Mouse (Mus musculus) limb, embryonic 12.5 days (tissue): Measurements from ENCODE around the gene Pidd1. TPM values are rescaled to one million over a fixed set of nuclear protein-coding genes. Genes with fewer than 3 reads are reported as not detected.

ENCODE experiments used
- ATAC-seq: fragments of 200-750 bp; cut with Nextera tagmentation; 2 replicates; pipeline ENCODE4 v1.8.0; 2017; ENCODE audit warnings: low read depth, moderate TSS enrichment; ENCODE audit not compliant: insufficient number of reproducible peaks, insufficient read depth, low FRiP score, low TSS enrichment
- H3K27ac ChIP-seq: fragments of 300-500 bp; sonication (generic); 2 replicates; pipeline ENCODE4 v1.5.1; 2016; ENCODE audit warnings: mild to moderate bottlenecking, moderate library complexity
- H3K27me3 ChIP-seq: fragments of 300-500 bp; sonication (generic); 2 replicates; pipeline ENCODE4 v1.6.1; 2016; ENCODE audit warnings: mild to moderate bottlenecking, moderate library complexity
- H3K36me3 ChIP-seq: fragments of 300-500 bp; sonication (generic); 2 replicates; pipeline ENCODE4 v1.6.1; 2016; ENCODE audit warnings: mild to moderate bottlenecking, moderate library complexity
- H3K4me1 ChIP-seq: fragments of 300-500 bp; sonication (generic); replicated peaks from 2 replicates; pipeline ENCODE4 v1.6.1; 2016
- H3K4me2 ChIP-seq: fragments of 300-500 bp; sonication (generic); 2 replicates; pipeline ENCODE4 v1.6.1; 2016; ENCODE audit warnings: mild to moderate bottlenecking, moderate library complexity
- H3K4me3 ChIP-seq: fragments of 300-500 bp; sonication (generic); replicated peaks from 2 replicates; pipeline ENCODE4 v1.5.1; 2016; ENCODE audit warnings: mild to moderate bottlenecking
- H3K9ac ChIP-seq: fragments of 300-500 bp; sonication (generic); replicated peaks from 2 replicates; pipeline ENCODE4 v1.6.1; 2016; ENCODE audit warnings: mild to moderate bottlenecking, moderate library complexity
- H3K9me3 ChIP-seq: fragments of 300-500 bp; sonication (generic); 2 replicates; pipeline ENCODE4 v1.6.1; 2016; ENCODE audit warnings: mild to moderate bottlenecking, moderate library complexity
- WGBS: fragments of 180-500 bp; shearing (Covaris S2); methylation state at CpG from one replicate; pipeline ENCODE4 v1.1.7; 2016; 5-methylcytosine and 5-hydroxymethylcytosine counted together
- polyA plus RNA-seq: library from polyadenylated mRNA; unstranded; fragments of >200 nt; fragmentation: Nextera tagmentation; extraction: Ambion mirVana; gene quantifications from 2 replicates; pipeline ENCODE4 v1.2.1, GENCODE M21; 2016

The Pidd1 gene
- polyA plus RNA-seq, 1 experiment from 2014 or later = 16.4 TPM

DNA sequence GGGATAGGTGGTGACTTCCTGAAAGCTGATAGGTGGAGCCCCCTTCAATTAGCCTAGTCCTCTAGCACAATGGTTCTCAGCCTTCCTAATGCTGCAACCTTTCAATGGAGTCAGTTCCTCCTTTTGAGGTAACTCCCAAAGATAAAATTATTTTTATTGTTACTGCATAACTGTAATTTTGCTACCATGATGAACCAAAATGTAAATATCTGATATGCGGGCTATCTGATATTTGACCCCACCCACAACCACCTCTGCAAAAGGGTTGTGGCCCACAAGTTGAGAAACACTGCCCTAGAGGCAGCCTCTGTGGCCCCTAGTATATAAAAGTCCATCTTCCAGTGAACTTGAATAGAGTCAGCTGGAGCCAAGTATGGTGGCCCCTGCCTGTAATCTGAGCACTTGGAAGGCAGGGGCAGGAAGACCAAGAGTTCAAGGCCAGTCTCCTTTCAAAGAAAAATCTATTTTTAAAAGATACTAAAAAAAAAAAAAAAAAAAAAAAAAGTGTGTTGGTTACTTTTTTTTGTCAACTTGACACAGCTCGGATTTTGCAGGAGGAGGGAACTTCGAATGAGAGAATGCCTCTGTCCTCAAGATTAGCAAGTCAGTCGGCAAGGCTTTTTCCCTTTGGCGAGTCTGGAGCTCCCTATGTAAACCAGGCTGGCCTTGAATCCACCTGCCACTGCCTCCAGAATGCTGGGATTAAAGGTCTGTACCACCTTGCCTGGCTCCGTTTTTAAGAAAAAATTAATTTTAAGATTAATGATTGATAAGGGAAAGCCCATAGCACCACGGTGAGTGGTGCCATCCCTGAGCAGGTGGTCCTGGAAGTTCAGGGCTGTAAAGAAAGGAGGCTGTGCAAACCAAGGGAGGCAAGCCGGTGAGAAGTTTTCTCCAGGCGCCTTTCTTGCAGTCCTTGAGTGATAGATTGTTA, 53.2 kb downstream of the Pidd1 start:
- H3K4me2 ChIP-seq = no peak overlapping the region

DNA sequence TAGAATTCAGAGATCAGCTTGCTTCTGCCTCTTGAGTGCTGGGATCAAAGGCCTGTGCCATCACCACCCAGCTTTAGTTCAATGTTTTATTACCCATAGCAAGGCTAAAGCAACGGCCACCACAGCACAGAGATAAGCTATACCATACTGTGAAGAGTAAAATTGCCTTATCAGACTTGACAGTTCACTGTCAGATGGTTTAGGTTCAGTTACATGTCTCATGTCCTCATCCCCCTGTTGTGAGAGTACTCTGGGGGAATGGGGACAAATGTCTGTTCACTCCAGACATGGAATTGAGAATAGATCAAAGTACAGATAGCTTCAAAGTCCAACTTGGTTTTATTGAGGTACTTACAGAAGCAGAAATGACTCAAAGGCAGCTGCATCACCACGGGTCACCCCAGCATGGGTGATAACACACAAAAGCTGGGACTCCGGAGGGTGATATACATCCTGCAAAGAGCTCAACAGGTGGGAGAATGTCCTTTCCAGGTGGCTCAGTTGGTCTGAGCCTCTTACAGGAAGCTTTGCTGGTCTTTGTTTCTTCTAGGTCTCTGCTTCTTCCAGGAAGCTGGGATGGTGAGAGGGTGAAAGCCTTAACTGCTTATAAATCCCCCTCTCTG, 55.2 kb downstream of the Pidd1 start:
- WGBS = 44% methylated on average over 3 of the region's 3 CpGs
- no peak for ATAC-seq
- Histone ChIP-seq H3K9me3 (no peaks in the 10 kb centered on the region), H3K4me3 (no peak overlapping the region), H3K4me1 (peaks cover 12% of the 10 kb centered on the region), H3K36me3 (no peaks in the 10 kb centered on the region), H3K4me2 (no peak overlapping the region), H3K9ac (no peak overlapping the region), H3K27me3 (peaks cover 5% of the 10 kb centered on the region; the same call in 1 of the 2 replicates), H3K27ac (no peak overlapping the region)

More for the DNA sequence above, 53.2 kb downstream of the Pidd1 start:
- H3K9me3 ChIP-seq = no peaks in the 10 kb centered on the region
- H3K4me3 ChIP-seq = no peak overlapping the region
- H3K4me1 ChIP-seq = peaks cover 12% of the 10 kb centered on the region
- peaks cover 5% of the 10 kb centered on the region; the same call in 1 of the 2 replicates for H3K27me3 ChIP-seq
- WGBS = 58% methylated on average over 9 of the region's 9 CpGs
- no peak overlapping the region for H3K27ac ChIP-seq
- no peaks in the 10 kb centered on the region for H3K36me3 ChIP-seq
- H3K9ac ChIP-seq = no peak overlapping the region
- no peak for ATAC-seq

Other genes starting within 250 kb of the Pidd1 start
- 17.0 and 19.0 TPM in 2 replicates for gene Lrrc56, start 249.9 kb downstream of the Pidd1 start, polyA plus RNA-seq
- gene Lmntd2, start 229.9 kb downstream of the Pidd1 start, polyA plus RNA-seq = 4.2 and 5.2 TPM in 2 replicates
- gene Rassf7, start 228.2 kb downstream of the Pidd1 start, polyA plus RNA-seq = 39.1 and 43.7 TPM in 2 replicates
- gene Phrf1, start 215.2 kb downstream of the Pidd1 start, polyA plus RNA-seq = 95.8 and 102 TPM in 2 replicates
- 0.51 and 1.0 TPM in 2 replicates for gene Irf7, start 177.5 kb downstream of the Pidd1 start, polyA plus RNA-seq
- gene Cdhr5, start 167.2 kb downstream of the Pidd1 start, polyA plus RNA-seq = not detected in 2 replicates
- gene Sct, start 164.9 kb downstream of the Pidd1 start, polyA plus RNA-seq = 10.5 and 11.4 TPM in 2 replicates
- 1.6 TPM in 2 replicates for gene Drd4, start 152.0 kb downstream of the Pidd1 start, polyA plus RNA-seq
- gene Deaf1, start 116.3 kb downstream of the Pidd1 start, polyA plus RNA-seq = 61.8 and 66.5 TPM in 2 replicates
- 50.7 and 52.0 TPM in 2 replicates for gene Tmem80, start 116.3 kb downstream of the Pidd1 start, polyA plus RNA-seq
- gene Eps8l2, start 105.1 kb downstream of the Pidd1 start, polyA plus RNA-seq = 5.1 and 6.3 TPM in 2 replicates
- gene Taldo1, start 51.8 kb downstream of the Pidd1 start, polyA plus RNA-seq = 299 and 318 TPM in 2 replicates
- 60.6 and 63.8 TPM in 2 replicates for gene Gatd1, start 29.9 kb downstream of the Pidd1 start, polyA plus RNA-seq
- gene Cend1, start 14.5 kb downstream of the Pidd1 start, polyA plus RNA-seq = 5.6 and 6.3 TPM in 2 replicates
- 33.1 and 38.3 TPM in 2 replicates for gene Slc25a22, start 6.1 kb downstream of the Pidd1 start, polyA plus RNA-seq
- gene Rplp2, start 3.3 kb upstream of the Pidd1 start, polyA plus RNA-seq = 1,204 and 1,293 TPM in 2 replicates
- gene Pnpla2, start 11.2 kb upstream of the Pidd1 start, polyA plus RNA-seq = 13.7 and 14.9 TPM in 2 replicates
- gene Cracr2b, start 17.1 kb upstream of the Pidd1 start, polyA plus RNA-seq = 7.7 and 9.8 TPM in 2 replicates
- gene Cd151, start 23.4 kb upstream of the Pidd1 start, polyA plus RNA-seq = 11.3 and 13.5 TPM in 2 replicates
- 65.7 and 67.3 TPM in 2 replicates for gene Polr2l, start 31.1 kb upstream of the Pidd1 start, polyA plus RNA-seq
- 24.8 and 33.0 TPM in 2 replicates for gene Tspan4, start 31.2 kb upstream of the Pidd1 start, polyA plus RNA-seq
- 27.5 and 28.0 TPM in 2 replicates for gene Chid1, start 95.8 kb upstream of the Pidd1 start, polyA plus RNA-seq
- 93.3 and 94.1 TPM in 2 replicates for gene Ap2a2, start 118.1 kb upstream of the Pidd1 start, polyA plus RNA-seq
- 0.18 TPM in 2 replicates for gene Muc6, start 211.3 kb upstream of the Pidd1 start, polyA plus RNA-seq
- 0.60 and 0.61 TPM in 2 replicates for gene Muc2, start 246.3 kb upstream of the Pidd1 start, polyA plus RNA-seq